Mouse (Mus musculus) cerebellum, adult 11-12 months (tissue): Measurements from ENCODE around the gene Slco3a1.
A peak's percentile ranks its signal among the peaks of the same experiment; 100 is the strongest.
"Not testable (repeated sequence)": the region's sequence is repeated elsewhere in the genome, so short reads cannot be mapped to it uniquely, and the experiment has no call there.

ENCODE experiments used
- DNase-seq: peaks from one replicate; pipeline ENCODE4 v3.0.0; 2022

Gene Slco3a1

DNA sequence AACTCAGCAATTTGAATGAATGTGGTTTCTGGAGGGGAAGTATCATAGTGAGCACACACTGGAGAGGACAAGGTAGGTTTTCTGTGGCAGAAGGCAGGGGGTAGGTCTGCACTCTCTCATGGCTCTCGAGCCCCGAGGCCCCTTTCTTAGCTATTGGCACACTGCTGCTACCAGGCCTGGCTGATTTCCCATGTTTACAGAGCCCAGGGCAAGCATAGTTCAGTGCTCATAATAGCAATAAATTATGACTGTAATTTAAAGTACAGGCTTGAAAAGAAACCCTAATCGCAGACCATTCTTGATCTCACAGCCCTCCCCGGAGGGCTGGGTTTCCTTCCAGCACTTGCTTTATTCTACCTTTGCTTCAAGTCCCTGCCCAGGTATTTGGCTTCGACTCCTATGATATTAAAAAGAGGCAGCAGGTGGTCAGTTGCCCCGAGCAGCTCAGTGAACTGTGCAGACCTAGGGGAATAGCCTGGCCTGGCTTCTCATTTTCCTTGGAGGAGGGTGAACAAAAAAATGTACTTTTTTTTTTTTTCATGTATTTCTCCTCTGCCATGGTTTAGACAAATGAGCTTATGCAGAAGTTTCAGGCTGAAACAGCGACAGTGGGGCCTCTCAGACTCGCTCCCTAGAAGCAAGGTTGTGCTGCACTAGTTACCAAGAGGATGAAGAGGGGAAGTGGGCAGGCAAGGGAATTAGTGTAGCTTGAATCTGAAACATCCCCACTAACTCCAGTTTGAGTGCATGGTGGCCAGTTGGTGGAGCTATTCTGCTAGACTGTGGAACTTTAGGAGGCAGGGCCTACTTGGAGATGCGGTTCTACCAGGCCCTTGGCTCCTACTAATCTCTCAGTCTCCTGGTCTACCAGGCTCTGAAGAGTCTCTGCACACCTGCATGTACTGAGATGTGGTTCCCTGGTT is 130.4 kb downstream of the Slco3a1 start:
- DNase-seq = peak; percentile 41

DNA sequence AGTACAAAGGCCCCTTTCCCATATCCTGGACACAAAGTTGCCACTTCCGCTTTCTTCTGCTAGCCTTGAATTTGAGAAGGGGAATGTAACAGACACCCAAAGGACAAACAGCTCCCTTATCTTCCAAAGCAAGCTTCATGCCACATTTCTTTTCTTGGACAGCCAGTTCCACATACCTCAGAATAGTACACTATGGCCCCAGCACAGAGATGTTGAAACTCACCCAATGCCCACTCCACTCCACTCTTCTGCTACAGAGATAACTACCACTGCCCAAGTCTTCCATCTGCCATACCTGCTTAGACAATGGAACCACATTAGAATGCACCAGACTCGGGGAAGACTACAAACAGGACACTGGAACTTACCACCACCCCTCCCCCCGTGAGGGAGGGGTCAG is 131.3 kb downstream of the Slco3a1 start:
- no peak for DNase-seq

DNA sequence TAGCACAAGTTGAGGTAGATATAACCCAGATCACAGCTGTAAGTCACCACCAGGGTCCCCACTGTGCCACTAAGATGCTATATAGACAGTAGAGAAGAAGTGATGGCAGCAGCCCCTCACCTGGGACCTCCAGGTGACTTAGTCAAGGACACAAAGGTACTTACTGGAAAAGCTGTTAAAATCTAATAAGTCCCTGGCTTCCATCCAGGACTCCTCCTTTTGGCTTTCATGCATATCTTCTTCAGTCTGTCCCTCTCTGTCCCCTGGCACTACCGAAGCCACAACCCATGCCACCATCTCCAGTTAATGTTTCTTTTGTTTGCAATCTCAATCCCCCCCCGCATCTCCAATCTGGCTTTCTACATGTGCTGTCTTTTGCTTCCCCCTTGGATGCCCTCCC is 131.8 kb downstream of the Slco3a1 start:
- DNase-seq = no peak

DNA sequence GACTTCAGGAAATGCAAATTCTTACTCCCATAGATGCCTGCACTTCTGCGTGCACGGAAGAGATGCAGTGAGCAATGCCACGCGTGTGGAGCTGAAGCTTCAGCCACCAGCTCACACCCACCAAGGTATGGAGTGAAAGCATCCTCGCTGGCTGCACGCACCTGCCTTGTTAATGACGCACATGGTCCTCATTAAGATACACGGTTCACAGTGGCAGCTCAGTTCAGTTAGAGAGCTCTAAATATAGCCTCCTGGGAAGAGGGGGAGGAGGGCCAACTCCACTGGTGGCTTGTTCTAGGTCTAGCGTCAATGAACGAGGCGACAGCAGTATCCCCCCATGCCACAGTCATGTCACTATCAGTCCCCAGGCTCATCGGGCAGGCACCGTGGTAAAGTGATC is 132.6 kb downstream of the Slco3a1 start:
- DNase-seq = no peak

DNA sequence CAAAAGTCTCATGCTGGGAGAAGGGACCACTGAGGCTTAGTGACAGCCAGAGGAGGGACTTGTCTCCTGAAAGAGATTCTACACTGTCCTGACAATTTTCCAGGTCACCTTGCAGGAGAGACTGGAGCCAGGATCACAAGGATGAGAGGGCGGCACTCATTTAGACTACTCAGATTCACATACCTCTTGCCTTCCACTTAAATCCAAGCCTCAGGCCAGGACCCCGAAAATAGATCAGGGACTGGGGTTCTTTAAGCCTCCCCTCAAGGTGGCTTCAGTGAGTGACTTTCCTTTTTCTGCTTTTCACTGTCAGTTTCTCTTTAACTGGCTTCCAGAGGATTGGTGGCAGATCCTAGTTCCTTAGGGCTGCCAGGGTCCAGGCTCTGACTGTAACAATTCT is 133.0 kb downstream of the Slco3a1 start:
- no peak for DNase-seq

DNA sequence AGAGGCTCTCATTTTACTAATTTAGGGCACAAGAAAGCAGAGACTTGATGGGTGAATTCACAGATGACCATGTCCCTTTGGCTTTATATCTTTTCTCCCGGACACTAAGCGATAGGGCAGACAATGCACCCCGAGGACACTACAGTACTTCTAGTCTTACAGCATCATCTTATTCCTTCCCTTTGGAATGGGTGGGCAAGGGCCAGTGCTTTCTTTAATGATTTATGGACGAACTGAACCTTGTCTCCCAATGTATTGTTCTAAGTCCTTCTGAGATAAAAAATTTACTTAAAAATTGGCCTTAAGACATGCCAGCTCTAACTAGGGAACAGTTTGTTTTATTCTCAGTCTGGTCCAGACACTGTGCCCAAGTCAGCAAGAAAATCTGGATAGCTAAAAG is 134.9 kb downstream of the Slco3a1 start:
- DNase-seq = no peak

DNA sequence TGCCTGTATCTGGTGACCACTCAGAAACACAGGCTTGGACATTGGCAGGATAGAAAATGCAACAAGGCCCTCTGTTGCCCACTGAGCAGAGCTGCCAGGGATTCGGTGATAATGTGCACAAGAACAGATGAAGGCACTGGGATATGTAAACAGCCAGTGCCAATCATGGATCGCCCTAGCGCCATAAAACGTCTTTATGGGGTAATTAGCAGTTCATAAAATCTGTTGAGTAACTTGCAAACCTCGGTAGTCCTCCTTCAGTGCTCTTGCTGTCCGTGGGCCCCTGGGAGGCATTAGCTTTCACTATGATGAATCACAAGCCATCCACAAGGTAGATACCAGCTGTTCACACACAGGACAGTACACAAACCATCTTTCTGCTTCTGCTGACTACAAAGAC is 137.6 kb downstream of the Slco3a1 start:
- DNase-seq = no peak

DNA sequence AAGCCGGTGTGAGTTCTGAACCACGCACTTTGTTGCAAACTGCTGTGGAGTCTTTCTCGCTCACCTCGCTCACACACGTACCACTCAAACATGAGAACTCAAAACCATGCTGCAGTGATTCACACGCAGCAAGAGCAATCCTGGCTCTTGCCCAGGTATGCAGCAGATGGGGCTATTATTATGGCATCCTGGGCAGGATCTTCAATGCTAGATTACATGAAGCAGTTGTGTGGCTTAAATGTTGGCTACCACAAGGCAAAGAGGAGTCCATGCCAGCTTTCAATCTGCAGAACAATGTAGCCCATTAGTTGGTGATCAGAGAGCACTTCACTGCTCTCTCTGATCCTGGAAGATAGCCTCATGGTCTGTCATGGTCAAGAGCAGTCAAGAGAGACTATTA is 139.3 kb downstream of the Slco3a1 start:
- peak; percentile 76 for DNase-seq

DNA sequence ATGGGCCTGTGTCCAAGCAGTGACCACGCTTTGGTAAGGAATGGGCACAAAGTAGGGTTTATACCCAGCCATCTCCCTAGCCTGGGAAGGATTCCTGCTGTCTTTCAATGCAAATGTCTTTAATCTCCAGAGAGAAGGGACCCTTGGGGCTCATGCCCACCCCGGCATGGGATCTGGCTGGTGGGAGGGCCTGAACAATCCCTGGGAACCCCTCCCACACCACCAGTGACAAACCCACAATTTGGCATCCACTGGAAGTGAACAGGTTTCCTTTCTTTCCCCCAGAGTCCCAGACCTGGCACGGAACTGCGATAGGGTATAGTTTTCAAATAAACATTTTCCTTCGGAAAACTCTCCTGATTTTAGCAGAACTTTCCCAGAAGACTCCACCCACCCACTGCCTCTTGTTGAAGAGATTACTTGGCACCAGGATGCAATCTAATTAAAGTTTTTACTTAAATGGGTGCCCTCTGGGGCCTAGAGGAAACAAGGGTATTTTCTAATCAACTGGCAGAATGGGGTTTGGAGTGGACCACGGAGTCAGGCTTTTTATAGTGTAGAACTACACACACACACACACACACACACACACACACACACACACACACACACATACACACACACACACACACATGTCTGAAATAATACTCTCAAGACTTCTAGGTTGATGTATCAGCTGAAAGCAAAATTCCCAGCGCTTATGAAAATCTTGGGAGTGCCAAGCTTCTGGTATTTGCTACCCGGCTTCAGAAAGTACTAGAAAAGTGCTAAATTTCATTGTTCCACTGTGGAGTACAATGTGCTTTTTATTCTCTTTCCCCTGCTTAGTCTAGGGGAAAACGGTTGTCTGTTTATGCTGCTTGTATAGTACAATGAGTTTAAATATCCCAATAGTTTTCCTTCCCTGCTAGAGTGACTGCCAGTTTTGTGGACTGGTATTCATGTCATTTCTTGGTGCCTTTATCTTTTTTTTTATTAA is 140.6 kb downstream of the Slco3a1 start:
- no peak for DNase-seq

DNA sequence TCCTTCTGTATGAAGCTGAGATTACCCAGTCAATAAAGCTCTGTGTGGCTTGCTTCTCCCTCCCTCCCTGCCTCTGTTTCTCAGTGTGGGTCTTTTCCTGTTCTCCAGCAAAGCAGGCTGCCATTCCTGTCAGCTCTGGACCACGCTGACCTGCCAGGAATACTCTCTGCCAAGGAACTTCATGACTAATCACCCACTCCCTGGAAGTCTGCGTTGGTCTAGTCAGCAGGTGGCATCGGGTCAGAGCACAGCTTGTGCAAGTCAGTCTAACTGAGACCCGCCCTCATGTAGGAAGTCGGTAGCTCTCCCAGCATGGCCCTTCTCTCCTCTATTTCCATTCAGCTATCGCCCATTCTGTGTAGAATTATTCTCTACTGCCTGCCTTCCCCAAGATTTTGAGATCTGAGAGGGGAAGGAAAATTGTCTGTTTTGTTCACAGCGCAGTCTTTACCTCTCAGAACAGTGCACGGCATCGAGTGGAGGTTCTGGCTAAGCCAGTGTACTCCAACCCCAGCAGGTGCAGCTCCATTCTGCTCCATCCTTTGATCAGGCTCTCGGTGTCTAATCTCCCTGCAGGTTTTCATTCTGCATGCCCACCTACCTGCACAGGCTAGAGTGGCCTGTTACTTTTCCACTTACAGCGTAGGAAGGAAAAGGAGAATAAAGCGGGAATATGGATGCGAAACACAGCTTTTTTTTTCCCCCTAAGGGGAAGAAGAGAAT is 145.8 kb downstream of the Slco3a1 start:
- DNase-seq = peak; percentile 73

DNA sequence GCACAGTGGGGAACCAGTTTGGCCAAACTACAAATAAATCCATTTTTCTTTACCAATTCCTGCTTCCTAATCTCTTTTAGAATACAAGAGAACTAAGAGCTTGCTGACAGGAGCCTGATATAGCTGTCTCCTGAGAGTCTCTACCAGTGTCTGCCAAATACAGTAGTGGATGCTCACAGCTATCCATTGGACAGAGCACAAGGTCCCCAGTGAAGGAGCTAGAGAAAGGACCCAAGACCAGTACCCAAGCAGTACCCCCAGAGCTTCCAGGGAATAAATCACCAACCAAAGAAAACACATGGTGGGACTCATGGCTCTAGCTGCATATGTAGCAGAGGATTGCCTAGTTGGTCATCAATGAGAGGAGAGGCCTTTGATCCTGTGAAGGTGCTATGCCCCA is 146.7 kb downstream of the Slco3a1 start:
- DNase-seq = not testable (repeated sequence)

DNA sequence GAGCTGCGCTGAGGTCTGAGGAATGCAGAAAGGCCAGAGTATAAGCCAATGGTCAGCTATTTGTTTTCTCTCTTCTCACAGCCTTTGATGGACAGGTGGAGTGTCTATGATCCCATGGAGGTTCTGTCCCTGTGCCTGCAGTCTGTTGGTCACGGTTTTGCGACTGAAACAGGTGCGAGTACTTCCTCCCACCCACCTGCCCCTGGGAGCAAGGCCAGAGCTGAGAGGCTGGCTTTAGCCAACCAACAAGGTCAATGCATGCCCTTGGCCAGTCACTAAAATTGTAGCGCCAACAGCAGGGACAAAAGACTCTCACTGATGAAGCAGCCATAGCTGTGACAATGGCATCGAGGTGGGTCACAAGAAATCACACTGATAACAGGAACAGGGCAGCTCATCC is 154.9 kb downstream of the Slco3a1 start:
- DNase-seq = peak; percentile 85

DNA sequence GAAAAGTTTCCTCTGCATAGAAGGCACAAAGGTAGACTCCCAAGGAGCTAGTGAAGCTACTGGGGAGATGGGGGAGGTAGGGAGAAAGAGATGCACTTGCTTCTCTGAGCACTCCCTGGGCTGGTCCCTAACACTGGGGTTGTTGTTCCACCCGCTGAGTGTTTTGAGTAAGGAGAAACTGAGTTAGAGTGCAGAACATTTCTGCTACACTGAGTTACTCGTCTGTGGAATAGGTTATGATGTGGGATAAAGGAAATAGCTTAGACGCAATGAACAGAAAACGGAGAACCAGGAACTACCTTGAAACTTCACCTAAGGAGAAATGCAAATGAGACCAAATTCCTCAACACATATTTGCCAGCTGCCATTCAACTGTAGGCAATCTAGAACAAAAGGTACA is 155.4 kb downstream of the Slco3a1 start:
- no peak for DNase-seq

DNA sequence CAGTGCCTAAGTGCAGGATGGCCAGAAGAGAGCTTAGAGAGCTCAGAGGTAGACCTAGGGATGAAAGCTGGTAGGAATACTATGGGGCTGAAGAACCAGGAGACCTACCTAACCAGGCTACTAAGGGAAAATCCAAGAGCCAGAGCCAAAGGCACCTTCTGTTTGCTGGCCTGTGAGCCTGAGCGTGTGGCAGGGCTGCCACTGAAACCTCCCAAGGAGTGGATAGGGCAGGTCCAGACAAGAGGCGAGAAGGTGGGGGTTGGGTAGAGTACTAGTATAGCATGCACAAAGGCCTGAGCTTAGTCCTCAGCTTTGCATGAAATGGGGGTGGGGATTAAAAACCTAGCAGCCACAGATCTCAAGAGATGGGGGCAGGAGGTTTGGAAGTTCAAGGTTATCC is 156.3 kb downstream of the Slco3a1 start:
- DNase-seq = peak; percentile 66

DNA sequence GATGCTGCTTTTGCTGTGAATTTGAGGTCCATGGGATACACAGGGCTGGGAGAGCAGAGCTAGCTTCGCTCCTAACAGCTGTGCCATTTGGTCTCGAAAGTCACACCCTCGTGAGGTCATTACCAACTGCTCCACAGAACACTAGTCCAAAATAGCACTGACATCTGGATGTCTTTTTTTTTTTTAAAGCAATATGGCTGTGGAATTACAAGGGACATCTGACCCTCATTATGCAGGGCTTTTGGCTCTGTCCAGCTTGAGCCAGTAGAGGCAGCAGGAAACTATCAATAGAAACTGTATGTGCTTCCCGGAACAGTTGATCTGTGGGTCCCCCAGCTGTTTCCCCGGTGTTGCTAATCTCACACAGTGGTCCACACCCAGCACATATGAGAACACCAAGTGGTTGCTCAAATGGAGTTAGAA is 163.1 kb downstream of the Slco3a1 start:
- no peak for DNase-seq

DNA sequence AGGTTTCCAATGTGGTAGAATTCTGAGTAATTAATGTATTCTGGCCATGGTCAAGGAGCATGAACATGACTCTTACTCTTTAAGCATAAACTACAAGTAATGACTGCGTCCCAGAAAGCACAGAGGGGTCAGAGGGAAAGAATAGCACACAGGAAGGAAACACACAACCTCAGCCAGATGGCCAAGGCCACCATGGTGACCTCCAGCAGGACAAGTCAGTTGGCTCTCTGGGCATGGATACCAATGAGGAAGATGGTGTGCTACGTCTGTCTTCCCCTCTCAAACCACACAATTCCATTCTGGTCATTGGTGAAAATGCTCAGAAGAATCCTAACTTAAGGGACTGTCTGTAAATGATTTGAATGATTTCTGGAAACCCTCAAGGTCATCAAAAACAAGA is 165.0 kb downstream of the Slco3a1 start:
- DNase-seq = no peak

DNA sequence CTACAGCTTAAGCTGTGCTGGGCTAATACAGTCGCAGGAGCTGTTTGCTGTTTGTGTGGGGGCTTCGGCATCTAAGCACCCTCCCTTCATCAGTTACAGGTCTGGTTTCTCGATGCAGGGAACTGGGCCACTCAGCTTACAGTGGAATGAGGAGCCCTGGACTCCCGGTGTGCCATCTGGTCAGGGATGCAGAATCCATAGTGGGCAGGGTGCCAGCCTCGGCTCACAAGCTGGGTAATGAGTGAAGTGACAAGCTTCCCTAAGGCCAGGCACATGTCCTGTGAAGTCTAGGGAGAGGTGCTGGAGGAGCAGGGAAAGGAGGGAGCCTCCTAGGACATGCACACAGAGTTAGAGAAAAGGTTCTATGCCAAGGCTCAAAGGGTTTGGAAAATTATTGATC is 168.3 kb downstream of the Slco3a1 start:
- peak; percentile 97 for DNase-seq

DNA sequence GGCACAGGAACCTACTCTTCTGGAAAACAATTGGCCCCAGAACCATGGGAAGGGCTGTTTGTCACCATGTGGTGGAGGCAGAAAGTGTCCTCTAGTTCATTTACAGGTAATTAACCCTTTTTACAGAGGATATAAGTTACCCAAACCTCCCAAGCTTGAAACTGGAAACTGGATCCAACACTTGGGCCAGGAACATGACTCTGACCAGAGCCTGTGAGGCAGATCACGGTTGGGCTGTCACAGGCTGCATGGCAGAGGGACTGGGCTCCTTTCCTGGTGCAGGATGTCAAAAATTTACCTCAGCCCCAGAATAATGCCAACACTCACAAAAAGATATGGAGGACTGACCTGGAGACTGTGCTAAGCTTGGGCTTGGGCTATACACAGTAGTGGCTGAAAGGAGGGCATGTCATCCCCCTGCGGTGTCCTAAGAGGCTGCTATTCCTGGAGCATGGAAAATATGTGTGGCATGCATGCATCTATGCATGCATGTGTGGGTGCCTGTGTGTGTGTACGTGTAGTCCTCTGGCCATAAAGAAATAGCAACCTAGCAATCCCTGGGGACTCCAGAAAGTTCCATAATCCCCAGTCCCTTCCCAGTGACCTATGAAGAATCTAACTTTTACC is 171.4 kb downstream of the Slco3a1 start:
- DNase-seq = no peak

DNA sequence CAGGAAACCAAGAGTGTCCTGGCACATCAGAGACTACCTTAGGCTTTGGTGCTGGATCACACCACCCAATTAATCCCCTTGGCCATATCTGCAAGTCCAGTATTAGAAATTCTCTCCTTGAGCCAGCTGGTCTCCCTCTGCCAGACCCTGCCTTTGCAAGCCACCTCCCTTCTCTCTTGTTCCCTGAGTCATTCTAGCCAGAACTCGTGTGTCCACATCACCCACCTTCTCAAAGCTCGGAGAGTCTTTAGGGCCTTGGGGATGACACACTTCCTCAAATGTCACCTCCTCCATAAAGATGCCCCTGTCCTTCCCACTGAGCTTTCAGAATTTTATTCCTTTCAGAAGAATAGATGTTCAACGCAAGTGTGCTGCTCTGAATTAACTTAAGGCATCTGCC is 172.3 kb downstream of the Slco3a1 start:
- DNase-seq = no peak

DNA sequence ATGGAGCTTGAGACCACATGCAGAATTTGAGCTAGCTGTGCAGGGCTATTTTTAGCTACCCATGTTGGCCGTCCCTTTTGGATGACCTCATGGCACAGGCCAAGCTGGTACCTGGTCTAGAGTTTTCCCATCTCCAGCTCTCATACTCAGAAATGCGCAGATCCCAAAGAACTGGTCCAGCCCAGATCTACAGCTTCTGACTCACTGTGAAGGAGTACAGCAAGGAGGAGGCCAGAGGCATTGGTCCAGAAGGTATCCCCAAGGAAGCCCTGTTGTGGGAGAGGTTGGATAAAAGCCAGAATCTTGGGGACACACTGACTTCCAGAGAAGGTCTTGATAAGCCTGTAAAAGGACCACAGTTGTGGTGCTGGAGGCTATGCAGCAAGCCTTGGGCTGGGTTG is 172.7 kb downstream of the Slco3a1 start:
- peak; percentile 82 for DNase-seq

DNA sequence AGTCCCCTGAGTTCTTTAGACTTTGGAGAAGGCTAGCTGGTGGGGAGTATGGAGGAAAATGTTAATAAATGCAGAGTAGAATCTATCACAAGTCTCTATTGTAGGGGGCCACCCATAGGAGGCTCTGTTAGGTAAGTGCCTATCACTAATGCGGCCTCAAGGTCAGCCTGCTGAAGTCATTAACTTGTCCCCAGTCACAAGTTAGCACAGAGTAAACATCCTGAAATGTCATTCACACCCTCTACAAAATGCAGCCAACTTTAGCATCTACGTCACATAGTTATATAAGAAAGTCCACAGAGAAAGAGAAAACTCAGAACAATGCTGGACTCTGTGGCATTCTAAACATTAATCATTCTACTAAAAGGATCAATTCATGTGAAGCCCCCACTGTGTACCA is 173.5 kb downstream of the Slco3a1 start:
- DNase-seq = no peak

DNA sequence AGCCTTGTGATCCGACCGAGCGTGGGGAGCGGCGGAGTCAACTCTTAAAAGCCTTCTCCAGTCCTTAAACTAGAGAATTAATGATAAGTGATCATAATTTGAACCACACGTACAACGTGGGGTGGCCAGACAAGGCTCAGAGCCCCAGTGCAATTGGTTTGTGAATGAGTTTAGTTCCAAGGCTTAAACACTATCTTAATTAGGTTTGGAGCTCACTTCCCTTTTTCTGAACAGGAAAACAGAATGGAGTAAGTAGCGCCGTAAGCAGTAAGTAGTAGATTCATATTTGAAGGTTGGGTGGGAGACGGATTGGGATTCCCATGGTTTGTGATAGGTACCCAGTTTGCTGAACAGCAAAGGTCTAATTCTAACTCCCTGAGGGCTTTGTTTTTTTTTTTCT is 176.7 kb downstream of the Slco3a1 start:
- DNase-seq = no peak
